ENCODE assay signal across 9 mouse cellular contexts in genomic region chr7:98176322-98177070, GRCm38 (mm10). TPM values are rescaled to one million over a fixed set of nuclear protein-coding genes. Genes with fewer than 3 reads are reported as not detected.
DNase-seq lines count a peak whose midpoint lies in the region; ATAC-seq and TF ChIP-seq lines count a peak whose summit lies in the region.
"Had no signal": no experiment of that assay in that cellular context is flagged by ENCODE, and none has a peak within 500 bp of the region (broad histone marks: within the 10 kb centered on the region; RNA-seq: fewer than 3 reads in every experiment).

No protein-coding gene starts in this region.

- ATAC-seq in heart, postnatal 0 days (ENCODE audit: insufficient read depth, low read depth), result no peak
- ATAC-seq in liver, embryonic 16.5 days (ENCODE audit: low read depth), result peak; percentile 42
- no peak for ATAC-seq in frontal cortex, adult (ENCODE audit: low TSS enrichment)

- no peak overlapping the region for H3K9ac ChIP-seq in heart, postnatal 0 days (replicated peaks; ENCODE audit: low read depth, low read length)
- peak overlapping the region; percentile 89 for H3K9ac ChIP-seq in liver, embryonic 16.5 days (ENCODE audit: low read depth, low read length)

- H3K4me3 ChIP-seq in spleen, adult 2 months (ENCODE audit: extremely low read depth, insufficient read depth, insufficient read length), result no peak overlapping the region
- no peak overlapping the region for H3K4me3 ChIP-seq in heart, postnatal 0 days (ENCODE audit: low read depth, low read length)
- H3K4me3 ChIP-seq in liver, embryonic 16.5 days (ENCODE audit: low read depth, low read length), result peak overlapping the region; percentile 93

- H3K27ac ChIP-seq in spleen, adult 2 months (ENCODE audit: insufficient read depth, low read length), result peak overlapping the region; percentile 12; the same call in 1 of the 2 replicates
- no peak overlapping the region for H3K27ac ChIP-seq in heart, postnatal 0 days (ENCODE audit: low read depth)
- H3K27ac ChIP-seq in liver, embryonic 16.5 days (ENCODE audit: low read length), result peak overlapping the region; percentile 92

- peaks cover 9% of the 10 kb centered on the region for H3K4me1 ChIP-seq in spleen, adult 2 months (ENCODE audit: control insufficient read depth, insufficient read depth, insufficient read length)
- no peaks in the 10 kb centered on the region for H3K4me1 ChIP-seq in heart, postnatal 0 days (ENCODE audit: control insufficient read depth, insufficient read depth)
- peaks cover 70% of the 10 kb centered on the region for H3K4me1 ChIP-seq in liver, embryonic 16.5 days (ENCODE audit: control insufficient read depth, low read depth, low read length)

- 44% methylated on average over 8 of the region's 8 CpGs for WGBS in spleen, adult 2 months
- 70% methylated on average over 8 of the region's 8 CpGs for WGBS in heart, postnatal 0 days
- WGBS in liver, embryonic 16.5 days (ENCODE audit: insufficient replicate concordance), result 26% methylated on average over 8 of the region's 8 CpGs

- TF ChIP-seq CTCF in spleen, adult 2 months (IDR thresholded peaks at IDR 0.05; ENCODE audit: extremely low read depth, insufficient read depth, insufficient read length, insufficient replicate concordance), result no peak
- no peak for TF ChIP-seq CTCF in heart, postnatal 0 days (IDR thresholded peaks at IDR 0.05; ENCODE audit: low read depth)

- no peaks in the 10 kb centered on the region for H3K36me3 ChIP-seq in spleen, adult 2 months (ENCODE audit: control insufficient read depth, insufficient read depth, low read length)
- no peaks in the 10 kb centered on the region for H3K36me3 ChIP-seq in heart, postnatal 0 days (replicated peaks; ENCODE audit: control insufficient read depth, insufficient read depth, low read length)
- H3K36me3 ChIP-seq in liver, embryonic 16.5 days (ENCODE audit: control insufficient read depth, insufficient read depth), result no peaks in the 10 kb centered on the region

- no peaks in the 10 kb centered on the region for H3K27me3 ChIP-seq in spleen, adult 2 months (ENCODE audit: control insufficient read depth, insufficient read depth, low read length)
- H3K27me3 ChIP-seq in heart, postnatal 0 days (ENCODE audit: control insufficient read depth, insufficient read depth, low read length), result no peaks in the 10 kb centered on the region
- H3K27me3 ChIP-seq in liver, embryonic 16.5 days (ENCODE audit: control insufficient read depth, insufficient read depth, low read depth, low read length), result no peaks in the 10 kb centered on the region

- TF ChIP-seq POLR2A in spleen, adult 2 months (IDR thresholded peaks at IDR 0.05; ENCODE audit: low read depth, low read length), result no peak

- H3K4me2 ChIP-seq in heart, postnatal 0 days (ENCODE audit: low read depth, low read length), result peak overlapping the region; percentile 80; the same call in 1 of the 2 replicates
- peak overlapping the region; percentile 92 for H3K4me2 ChIP-seq in liver, embryonic 16.5 days (ENCODE audit: low read depth, low read length)

- no peak for DNase-seq in spleen, adult 2 months (ENCODE audit: low read depth in 1 of 2, low spot score in 2 of 2)
- no peak for DNase-seq in spleen, postnatal 14 days (ENCODE audit: low spot score in 2 of 2)
- no peak for DNase-seq in heart, postnatal 0 days (ENCODE audit: low spot score)
- DNase-seq in thymus, postnatal 36 days, result peak; percentile 39 to 59
- no peak for DNase-seq in embryo, embryonic 10.5 days (ENCODE audit: low spot score)

- H3K9me3 ChIP-seq in heart, postnatal 0 days (replicated peaks; ENCODE audit: control insufficient read depth, low read length), result no peaks in the 10 kb centered on the region
- H3K9me3 ChIP-seq in liver, embryonic 16.5 days (replicated peaks; ENCODE audit: control insufficient read depth, low read length), result no peaks in the 10 kb centered on the region

- TF ChIP-seq EP300 in heart, postnatal 0 days (IDR thresholded peaks at IDR 0.05; ENCODE audit: low read depth), result no peak

RNA-seq across cellular contexts. Expression of gene Capn5, which starts 1.6 kb away (rescaled TPM):
- polyA plus RNA-seq in spleen, adult 2 months (2012; rRNA removed), result 10.0 and 12.0 TPM in 2 replicates
- 3.4 and 5.6 TPM in 2 replicates for total RNA-seq in heart, postnatal 0 days (2014; rRNA removed; ENCODE audit: low replicate concordance)
- polyA plus RNA-seq in heart, postnatal 0 days (2015; fragmentation: Nextera tagmentation; extraction: Ambion mirVana), result 1.1 and 1.5 TPM in 2 replicates
- polyA plus RNA-seq in liver, embryonic 16.5 days (2015; fragmentation: Nextera tagmentation; extraction: Ambion mirVana), result 13.0 and 14.1 TPM in 2 replicates

RNA-seq across cellular contexts. Expression of gene B3gnt6, which starts 22.8 kb away (rescaled TPM):
- polyA plus RNA-seq in spleen, adult 2 months (2012; rRNA removed), result 0.09 and 0.22 TPM in 2 replicates
- total RNA-seq in heart, postnatal 0 days (2014; rRNA removed; ENCODE audit: low replicate concordance), result not detected in 2 replicates
- not detected in 2 replicates for polyA plus RNA-seq in heart, postnatal 0 days (2015; fragmentation: Nextera tagmentation; extraction: Ambion mirVana)
- 0.04 and 0.06 TPM in 2 replicates for polyA plus RNA-seq in liver, embryonic 16.5 days (2015; fragmentation: Nextera tagmentation; extraction: Ambion mirVana)
- total RNA-seq: gastrocnemius, adult 18-20 months; neutrophil, adult 5-6 weeks had no signal

RNA-seq across cellular contexts. Expression of gene Omp, which starts 31.2 kb away (rescaled TPM):
- polyA plus RNA-seq in spleen, adult 2 months (2012; rRNA removed), result 0.59 and 0.60 TPM in 2 replicates
- total RNA-seq in heart, postnatal 0 days (2014; rRNA removed; ENCODE audit: low replicate concordance), result 0.39 TPM in 1 of 2 replicates, not detected in the other
- polyA plus RNA-seq in heart, postnatal 0 days (2015; fragmentation: Nextera tagmentation; extraction: Ambion mirVana), result 0.05 TPM in 1 of 2 replicates, not detected in the other
- polyA plus RNA-seq in liver, embryonic 16.5 days (2015; fragmentation: Nextera tagmentation; extraction: Ambion mirVana), result 0.53 and 0.76 TPM in 2 replicates

RNA-seq across cellular contexts. Expression of gene Myo7a, which starts 57.2 kb away (rescaled TPM):
- 24.3 and 28.1 TPM in 2 replicates for polyA plus RNA-seq in spleen, adult 2 months (2012; rRNA removed)
- total RNA-seq in heart, postnatal 0 days (2014; rRNA removed; ENCODE audit: low replicate concordance), result 7.1 and 20.0 TPM in 2 replicates
- 3.6 and 3.7 TPM in 2 replicates for polyA plus RNA-seq in heart, postnatal 0 days (2015; fragmentation: Nextera tagmentation; extraction: Ambion mirVana)
- 9.3 and 12.1 TPM in 2 replicates for polyA plus RNA-seq in liver, embryonic 16.5 days (2015; fragmentation: Nextera tagmentation; extraction: Ambion mirVana)

Comparison
In these comparisons a context has a peak if more than half of its experiments do, and no peak if none do; other contexts are left out.
1. DNase-seq: peak in thymus, postnatal 36 days (2 of 2); none in spleen, adult 2 months (0 of 2), spleen, postnatal 14 days (0 of 2), heart, postnatal 0 days (single experiment) and embryo, embryonic 10.5 days (single experiment).